Mouse (Mus musculus): Measurements from ENCODE around the gene Ak7.

The Ak7 gene

GRCm38 (mm10) chr12:105705799-105706487, at the start of gene Ak7:
TSS of gene Ak7 (plus strand) at chr12:105705976.
- DNase-seq (ENCODE audit: low spot score in 2 of 2) = peak; percentile 60 to 74

GRCm38 (mm10) chr12:105676274-105676673, 29.5 kb upstream of the Ak7 start:
- DNase-seq (ENCODE audit: low spot score in 2 of 2) = no peak

GRCm38 (mm10) chr12:105678211-105678610, 27.6 kb upstream of the Ak7 start:
- no peak for DNase-seq (ENCODE audit: low spot score in 2 of 2)

- DNase-seq (ENCODE audit: low spot score in 2 of 2) = no peak
Measured at GRCm38 (mm10) chr12:105678762-105679161, 27.0 kb upstream of the Ak7 start.

- peak; percentile 32 to 35 for DNase-seq (ENCODE audit: low spot score in 2 of 2)
Measured at GRCm38 (mm10) chr12:105683933-105684901, 21.6 kb upstream of the Ak7 start, which contains the start of gene Gskip. TSS of gene Gskip (plus strand) at chr12:105684829.

- DNase-seq (ENCODE audit: low spot score in 2 of 2) = peak; percentile 92 to 96
Measured at GRCm38 (mm10) chr12:105685001-105685691, 20.6 kb upstream of the Ak7 start, which contains the start of gene Atg2b. TSS of gene Atg2b (minus strand) at chr12:105685211.

GRCm38 (mm10) chr12:105686791-105687190, 19.0 kb upstream of the Ak7 start:
- no peak for DNase-seq (ENCODE audit: low spot score in 2 of 2)

GRCm38 (mm10) chr12:105687416-105687815, 18.4 kb upstream of the Ak7 start:
- no peak for DNase-seq (ENCODE audit: low spot score in 2 of 2)

- DNase-seq (ENCODE audit: low spot score in 2 of 2) = no peak
Measured at GRCm38 (mm10) chr12:105688546-105688945, 17.2 kb upstream of the Ak7 start.

- DNase-seq (ENCODE audit: low spot score in 2 of 2) = no peak
Measured at GRCm38 (mm10) chr12:105689435-105689834, 16.3 kb upstream of the Ak7 start.

GRCm38 (mm10) chr12:105694021-105694420, 11.8 kb upstream of the Ak7 start:
- DNase-seq (ENCODE audit: low spot score in 2 of 2) = peak in 1 of 2 experiments; percentile 15

- no peak for DNase-seq (ENCODE audit: low spot score in 2 of 2)
Measured at GRCm38 (mm10) chr12:105695848-105696247, 9.9 kb upstream of the Ak7 start.

- DNase-seq (ENCODE audit: low spot score in 2 of 2) = no peak
Measured at GRCm38 (mm10) chr12:105697104-105697780, 8.5 kb upstream of the Ak7 start.

GRCm38 (mm10) chr12:105700433-105700832, 5.3 kb upstream of the Ak7 start:
- DNase-seq (ENCODE audit: low spot score in 2 of 2) = no peak

- DNase-seq (ENCODE audit: low spot score in 2 of 2) = no peak
Measured at GRCm38 (mm10) chr12:105718616-105719015, 12.8 kb downstream of the Ak7 start.

GRCm38 (mm10) chr12:105720196-105720595, 14.4 kb downstream of the Ak7 start:
- DNase-seq (ENCODE audit: low spot score in 2 of 2) = no peak

GRCm38 (mm10) chr12:105721452-105722132, 15.8 kb downstream of the Ak7 start:
- DNase-seq (ENCODE audit: low spot score in 2 of 2) = no peak

- DNase-seq (ENCODE audit: low spot score in 2 of 2) = no peak
Measured at GRCm38 (mm10) chr12:105722657-105723056, 16.9 kb downstream of the Ak7 start.

GRCm38 (mm10) chr12:105724616-105725015, 18.8 kb downstream of the Ak7 start:
- DNase-seq (ENCODE audit: low spot score in 2 of 2) = no peak

GRCm38 (mm10) chr12:105725736-105726135, 20.0 kb downstream of the Ak7 start:
- DNase-seq (ENCODE audit: low spot score in 2 of 2) = no peak

- no peak for DNase-seq (ENCODE audit: low spot score in 2 of 2)
Measured at GRCm38 (mm10) chr12:105727268-105727667, 21.5 kb downstream of the Ak7 start.

Data from urinary bladder, postnatal 36 days (tissue).